Mouse (Mus musculus) right cerebral cortex, postnatal 36 days (tissue): Measurements from ENCODE around the gene Tmem176b.

Experiments
- DNase-seq, 2 experiments: peaks; one replicate each; pipeline ENCODE4 v3.0.0; 2022; ENCODE audit warnings: low spot score in 2 of 2, mixed read lengths in 1 of 2

Tmem176b gene

DNA sequence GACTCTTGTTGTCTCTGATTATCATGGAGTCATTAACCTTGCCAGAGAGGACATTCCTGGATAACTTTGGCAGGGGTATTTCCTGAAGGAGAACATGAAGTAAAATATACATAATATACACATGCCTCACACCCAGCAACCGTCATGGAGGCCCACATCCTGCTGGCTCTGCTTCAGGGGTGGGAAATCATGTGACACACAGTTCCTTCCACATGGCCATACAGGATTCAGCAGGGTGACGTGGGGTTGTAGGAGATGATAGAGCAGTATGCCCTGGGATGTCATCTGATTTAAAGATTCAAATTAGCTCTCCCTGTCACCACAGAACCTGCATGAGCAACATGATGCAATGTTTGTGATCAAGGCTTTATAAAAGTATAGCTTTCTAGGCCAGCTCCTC lies 53.4 kb downstream of the Tmem176b start:
- no peak for DNase-seq

DNA sequence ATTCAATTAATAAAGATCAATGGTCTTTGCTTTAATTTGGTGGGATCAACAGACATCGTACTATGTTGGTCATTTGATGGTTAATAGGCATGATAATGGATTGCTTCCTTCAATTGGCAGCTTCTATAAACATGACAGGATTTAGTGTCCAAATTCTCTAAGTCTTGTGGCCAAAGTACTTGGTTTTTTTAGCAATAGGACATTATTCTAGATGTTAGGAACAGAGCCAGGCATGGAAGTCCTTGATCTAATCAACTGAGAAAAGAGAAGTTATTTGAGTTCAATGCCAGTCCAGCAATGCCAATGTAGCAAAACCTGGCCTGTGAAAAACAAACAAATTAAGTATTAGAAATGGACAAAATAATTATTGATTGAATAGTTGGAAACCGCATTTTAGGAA lies 55.7 kb downstream of the Tmem176b start:
- DNase-seq = no peak

DNA sequence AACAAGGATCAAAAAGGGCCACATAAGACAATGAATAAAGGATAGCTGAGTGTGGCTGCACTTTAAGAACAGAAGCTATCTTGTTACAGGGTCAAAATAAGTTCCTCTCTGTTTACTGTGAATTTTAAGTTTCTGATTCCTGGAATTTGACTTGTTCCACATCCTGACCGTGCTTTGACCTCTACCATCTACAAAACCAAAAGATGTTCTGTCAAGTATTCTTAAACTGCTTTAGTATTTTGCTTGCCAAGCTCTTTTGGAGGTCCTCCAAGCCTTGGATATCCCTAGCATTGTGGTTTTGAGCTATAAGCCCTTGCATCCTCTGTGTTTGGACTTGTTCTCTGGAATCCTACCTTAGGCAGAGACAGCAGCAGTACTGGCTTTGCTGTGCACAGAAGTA lies 56.1 kb downstream of the Tmem176b start:
- no peak for DNase-seq

DNA sequence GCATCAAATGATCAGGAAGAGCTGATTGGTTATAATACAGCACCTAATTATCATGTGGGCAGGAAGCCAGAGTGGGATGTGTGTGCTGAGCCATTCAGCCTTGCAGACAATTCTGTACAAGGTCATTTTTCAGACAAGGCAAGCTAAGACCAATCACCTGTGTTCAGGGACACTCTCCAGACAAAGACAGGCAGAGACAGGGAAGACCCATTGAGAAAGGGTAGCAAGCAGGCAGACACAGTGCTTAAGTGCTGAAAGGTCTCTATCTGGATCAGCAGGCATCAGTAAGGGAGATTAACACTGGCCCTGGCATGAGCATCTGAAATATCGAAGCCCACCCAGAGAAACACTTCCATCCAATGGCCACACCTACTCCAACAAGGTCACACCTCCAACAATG lies 56.9 kb downstream of the Tmem176b start:
- no peak for DNase-seq
